Comparison of ENCODE assay signal across 8 mouse cellular contexts in genomic region chr7:98178560-98179231, GRCm38 (mm10). TPM values are rescaled to one million over a fixed set of nuclear protein-coding genes. Genes with fewer than 3 reads are reported as not detected.
A peak's percentile ranks its signal among the peaks of the same experiment; 100 is the strongest.
DNase-seq lines count a peak whose midpoint lies in the region; ATAC-seq and TF ChIP-seq lines count a peak whose summit lies in the region.

No protein-coding gene starts in this region.

- H3ac ChIP-seq in myocyte (ENCODE audit: control insufficient read depth, insufficient read length): peak overlapping the region; percentile 69

- no peak for DNase-seq in lung, postnatal 14 days
- DNase-seq in kidney, postnatal 14 days: peak; percentile 59
- no peak for DNase-seq in Muller cell, postnatal 12 days (ENCODE audit: inconsistent ontology term)
- DNase-seq in frontal cortex, adult 2 months (ENCODE audit: extremely low spot score in 1 of 2, low spot score in 1 of 2): no peak
- no peak for DNase-seq in cerebellum, postnatal 10 days

- peak overlapping the region; percentile 97 for H3K4me3 ChIP-seq in lung, embryonic 15.5 days
- peak overlapping the region; percentile 74 for H3K4me3 ChIP-seq in forebrain, embryonic 12.5 days (replicated peaks)
- H3K4me3 ChIP-seq in myocyte: peak overlapping the region; percentile 37

- no peaks in the 10 kb centered on the region for H3K79me2 ChIP-seq in myocyte (ENCODE audit: control insufficient read depth, insufficient read depth)

- H3K9ac ChIP-seq in lung, embryonic 15.5 days: peak overlapping the region; percentile 46
- peak overlapping the region; percentile 42; the same call in 1 of the 2 replicates for H3K9ac ChIP-seq in forebrain, embryonic 12.5 days

- peaks cover 21% of the 10 kb centered on the region for H3K4me1 ChIP-seq in lung, embryonic 15.5 days
- peaks cover 16% of the 10 kb centered on the region for H3K4me1 ChIP-seq in forebrain, embryonic 12.5 days

- no peaks in the 10 kb centered on the region for H3K9me3 ChIP-seq in lung, embryonic 15.5 days
- no peaks in the 10 kb centered on the region for H3K9me3 ChIP-seq in forebrain, embryonic 12.5 days

- H3K36me3 ChIP-seq in lung, embryonic 15.5 days: no peaks in the 10 kb centered on the region
- no peaks in the 10 kb centered on the region for H3K36me3 ChIP-seq in forebrain, embryonic 12.5 days (replicated peaks)
- H3K36me3 ChIP-seq in myocyte (ENCODE audit: control insufficient read depth, insufficient read depth): no peaks in the 10 kb centered on the region

- WGBS in lung, embryonic 15.5 days: 74% methylated on average over 5 of the region's 5 CpGs
- 92% methylated on average over 5 of the region's 5 CpGs for WGBS in forebrain, embryonic 12.5 days

- ATAC-seq in lung, embryonic 15.5 days (ENCODE audit: borderline replicate concordance, extremely low read depth, low FRiP score, low TSS enrichment): peak; percentile 25; the same call in 1 of the 2 replicates
- peak; percentile 39 for ATAC-seq in forebrain, embryonic 12.5 days (ENCODE audit: low FRiP score)

- H3K27me3 ChIP-seq in lung, embryonic 15.5 days: no peaks in the 10 kb centered on the region; the same call in 1 of the 2 replicates
- peaks cover 68% of the 10 kb centered on the region for H3K27me3 ChIP-seq in forebrain, embryonic 12.5 days
- H3K27me3 ChIP-seq in myocyte (ENCODE audit: control insufficient read depth, insufficient read depth, insufficient read length): no peaks in the 10 kb centered on the region

- peak overlapping the region; percentile 55 for H3K27ac ChIP-seq in lung, embryonic 15.5 days
- H3K27ac ChIP-seq in forebrain, embryonic 12.5 days: no peak overlapping the region

- peak overlapping the region; percentile 90 for H3K4me2 ChIP-seq in lung, embryonic 15.5 days
- peak overlapping the region; percentile 83 for H3K4me2 ChIP-seq in forebrain, embryonic 12.5 days
- peak overlapping the region; percentile 56 for H3K4me2 ChIP-seq in myocyte (ENCODE audit: low read depth)

- TF ChIP-seq POLR2A in myocyte (IDR thresholded peaks at IDR 0.05; ENCODE audit: insufficient read length, low read depth): no peak

TF ChIP-seq in myocyte, 11 proteins besides CTCF, POLR2A, EP300 and RAD21:
- no peak for TF ChIP-seq TCF12 (IDR thresholded peaks at IDR 0.05; ENCODE audit: insufficient read depth, poor library complexity, severe bottlenecking)
- no peak for TF ChIP-seq E2F4 (IDR thresholded peaks at IDR 0.05; ENCODE audit: insufficient read depth)
- no peak for TF ChIP-seq POLR2AphosphoS2 (IDR thresholded peaks at IDR 0.05; ENCODE audit: insufficient read length, low read depth)
- no peak for TF ChIP-seq SRF (IDR thresholded peaks at IDR 0.05; ENCODE audit: control insufficient read depth, insufficient read length, low read depth)
- TF ChIP-seq MYOG (IDR thresholded peaks at IDR 0.05; ENCODE audit: control insufficient read depth in 1 of 3, insufficient read depth in 1 of 3, insufficient read length in 2 of 3, low read depth in 2 of 3): no peak

RNA-seq across cellular contexts. Expression of gene Capn5, which starts 0.6 kb away (rescaled TPM):
- 7.5 and 8.8 TPM in 2 replicates for polyA plus RNA-seq in lung, embryonic 15.5 days (2015; fragmentation: Nextera tagmentation; extraction: Ambion mirVana)
- polyA plus RNA-seq in forebrain, embryonic 12.5 days (2016; fragmentation: Nextera tagmentation; extraction: Ambion mirVana): 8.3 and 9.3 TPM in 2 replicates
- 6.2 TPM for polyA plus RNA-seq in myocyte (2012; fragmentation: generic; extraction: Trizol)
- polyA plus RNA-seq in frontal cortex, adult 2 months (2012; rRNA removed): 28.7 and 29.4 TPM in 2 replicates

RNA-seq across cellular contexts. Expression of gene B3gnt6, which starts 20.6 kb away (rescaled TPM):
- 0.15 and 0.21 TPM in 2 replicates for polyA plus RNA-seq in lung, embryonic 15.5 days (2015; fragmentation: Nextera tagmentation; extraction: Ambion mirVana)
- polyA plus RNA-seq in forebrain, embryonic 12.5 days (2016; fragmentation: Nextera tagmentation; extraction: Ambion mirVana): 0.13 and 0.15 TPM in 2 replicates
- polyA plus RNA-seq in myocyte (2012; fragmentation: generic; extraction: Trizol): 0.04 TPM
- polyA plus RNA-seq in frontal cortex, adult 2 months (2012; rRNA removed): 0.44 and 0.59 TPM in 2 replicates

RNA-seq across cellular contexts. Expression of gene Omp, which starts 33.4 kb away (rescaled TPM):
- 0.19 and 0.20 TPM in 2 replicates for polyA plus RNA-seq in lung, embryonic 15.5 days (2015; fragmentation: Nextera tagmentation; extraction: Ambion mirVana)
- polyA plus RNA-seq in forebrain, embryonic 12.5 days (2016; fragmentation: Nextera tagmentation; extraction: Ambion mirVana): 0.45 and 0.74 TPM in 2 replicates
- polyA plus RNA-seq in myocyte (2012; fragmentation: generic; extraction: Trizol): 0.35 TPM
- 22.2 and 28.1 TPM in 2 replicates for polyA plus RNA-seq in frontal cortex, adult 2 months (2012; rRNA removed)

RNA-seq across cellular contexts. Expression of gene Myo7a, which starts 59.4 kb away (rescaled TPM):
- polyA plus RNA-seq in lung, embryonic 15.5 days (2015; fragmentation: Nextera tagmentation; extraction: Ambion mirVana): 11.6 and 12.9 TPM in 2 replicates
- 18.9 and 19.4 TPM in 2 replicates for polyA plus RNA-seq in forebrain, embryonic 12.5 days (2016; fragmentation: Nextera tagmentation; extraction: Ambion mirVana)
- 0.29 TPM for polyA plus RNA-seq in myocyte (2012; fragmentation: generic; extraction: Trizol)
- 20.3 and 21.0 TPM in 2 replicates for polyA plus RNA-seq in frontal cortex, adult 2 months (2012; rRNA removed)

Comparison
In these comparisons a context has a peak if more than half of its experiments do, and no peak if none do; other contexts are left out.
1. H3K4me3 ChIP-seq: peak in every context shown above with its lines; median percentile 97 in lung, embryonic 15.5 days; 74 in forebrain, embryonic 12.5 days; 37 in myocyte.
2. RNA of gene Omp, which starts 33.4 kb away (polyA plus RNA-seq): 22.2 to 28.1 TPM in frontal cortex, adult 2 months; 0.45 to 0.74 TPM in forebrain, embryonic 12.5 days, 0.35 TPM in myocyte (single experiment) and 0.19 to 0.20 TPM in lung, embryonic 15.5 days; every median in the first group is over 10 times any median in the second.
3. Peak in every context shown above with its lines, with median percentiles within 50 percentile points of each other: H3K4me2 ChIP-seq.